Mouse (Mus musculus) testis, adult 2 months (tissue): Measurements from ENCODE around the gene Sparcl1.
A peak's percentile ranks its signal among the peaks of the same experiment; 100 is the strongest.

Source experiments
- CTCF ChIP-seq: fragments of 200-500 bp; IDR thresholded peaks from 2 replicates; pipeline ENCODE4 v1.5.1; 2012; ENCODE audit warnings: low read depth, mild to moderate bottlenecking, inconsistent platforms, low read length, moderate library complexity; ENCODE audit not compliant: control insufficient read depth, insufficient read depth, insufficient replicate concordance
- POLR2A ChIP-seq: fragments of 200-500 bp; IDR thresholded peaks from 2 replicates; pipeline ENCODE4 v1.6.1; 2012; ENCODE audit warnings: low read depth, mild to moderate bottlenecking, inconsistent platforms, low read length, moderate library complexity; ENCODE audit not compliant: control insufficient read depth

DNA sequence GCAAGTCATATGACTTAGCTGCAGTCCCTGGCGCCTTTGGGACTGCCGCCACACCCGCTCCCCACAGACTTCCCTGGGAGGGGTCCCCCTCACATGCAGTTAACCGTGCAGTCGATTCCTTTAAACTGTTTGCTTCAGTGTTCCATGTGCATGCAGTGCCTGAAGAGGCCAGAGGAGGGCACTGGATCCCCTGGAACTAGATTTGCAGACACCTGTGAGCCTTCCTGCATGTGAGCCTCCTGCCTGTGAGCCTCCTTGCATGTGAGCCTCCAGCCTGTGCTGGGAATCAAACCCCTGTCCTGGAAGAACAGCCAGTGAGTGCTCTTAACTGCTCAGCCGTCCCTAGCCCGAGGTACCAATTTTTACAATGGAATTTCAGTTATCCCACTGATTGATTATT lies 44.8 kb downstream of the Sparcl1 start:
- no peak for TF ChIP-seq POLR2A
- TF ChIP-seq CTCF: peak; percentile 61; the same call in 1 of the 2 replicates
